Mouse (Mus musculus): Measurements from ENCODE around the gene Gramd1b. TPM values are rescaled to one million over a fixed set of nuclear protein-coding genes. Genes with fewer than 3 reads are reported as not detected.

Gene Gramd1b
- polyA plus RNA-seq, 1 experiment from 2014 or later = 7.3 TPM

- Histone ChIP-seq H3K4me3 (ENCODE audit: low read depth, low read length) (no peak overlapping the region), H3K4me2 (replicated peaks; ENCODE audit: low read depth, low read length) (no peak overlapping the region), H3K36me3 (ENCODE audit: control insufficient read depth, insufficient read depth, low read length) (peaks cover 3% of the 10 kb centered on the region; the same call in 1 of the 2 replicates), H3K9me3 (ENCODE audit: control insufficient read depth, low read depth, low read length) (no peaks in the 10 kb centered on the region), H3K4me1 (ENCODE audit: control insufficient read depth, insufficient read depth, low read length) (no peaks in the 10 kb centered on the region), H3K27me3 (ENCODE audit: control insufficient read depth, insufficient read depth, low read length) (no peaks in the 10 kb centered on the region), H3K9ac (replicated peaks; ENCODE audit: low read depth, low read length) (no peak overlapping the region), H3K27ac (ENCODE audit: low read length) (no peak overlapping the region)
- 0 out of 2 replicates have a peak, but pooled peaks have one; percentile 33 for ATAC-seq (ENCODE audit: insufficient number of reproducible peaks, insufficient read depth, low FRiP score, low read depth)
- 96% methylated on average over 8 of the region's 8 CpGs for WGBS
These were observed 237.9 kb downstream of the Gramd1b start for GRCm38 (mm10) chr9:40293286-40293685.

GRCm38 (mm10) chr9:40292475-40292874, 238.7 kb downstream of the Gramd1b start:
- no peaks in the 10 kb centered on the region for H3K4me1 ChIP-seq (ENCODE audit: control insufficient read depth, insufficient read depth, low read length)
- no peaks in the 10 kb centered on the region for H3K27me3 ChIP-seq (ENCODE audit: control insufficient read depth, insufficient read depth, low read length)
- no peak overlapping the region for H3K27ac ChIP-seq (ENCODE audit: low read length)
- H3K9ac ChIP-seq (replicated peaks; ENCODE audit: low read depth, low read length) = no peak overlapping the region
- no peak overlapping the region for H3K4me2 ChIP-seq (replicated peaks; ENCODE audit: low read depth, low read length)
- no peaks in the 10 kb centered on the region for H3K36me3 ChIP-seq (ENCODE audit: control insufficient read depth, insufficient read depth, low read length)
- 74% methylated on average over 4 of the region's 4 CpGs for WGBS
- no peak for ATAC-seq (ENCODE audit: insufficient number of reproducible peaks, insufficient read depth, low FRiP score, low read depth)
- H3K4me3 ChIP-seq (ENCODE audit: low read depth, low read length) = no peak overlapping the region
- H3K9me3 ChIP-seq (ENCODE audit: control insufficient read depth, low read depth, low read length) = no peaks in the 10 kb centered on the region

- ATAC-seq (ENCODE audit: insufficient number of reproducible peaks, insufficient read depth, low FRiP score, low read depth) = no peak
- Histone ChIP-seq H3K4me1 (ENCODE audit: control insufficient read depth, insufficient read depth, low read length) (no peaks in the 10 kb centered on the region), H3K9ac (replicated peaks; ENCODE audit: low read depth, low read length) (no peak overlapping the region), H3K36me3 (ENCODE audit: control insufficient read depth, insufficient read depth, low read length) (no peaks in the 10 kb centered on the region), H3K4me2 (replicated peaks; ENCODE audit: low read depth, low read length) (no peak overlapping the region), H3K4me3 (ENCODE audit: low read depth, low read length) (no peak overlapping the region), H3K9me3 (ENCODE audit: control insufficient read depth, low read depth, low read length) (no peaks in the 10 kb centered on the region), H3K27ac (ENCODE audit: low read length) (no peak overlapping the region), H3K27me3 (ENCODE audit: control insufficient read depth, insufficient read depth, low read length) (no peaks in the 10 kb centered on the region)
- 87% methylated on average over 7 of the region's 7 CpGs for WGBS
These were observed 248.2 kb downstream of the Gramd1b start for GRCm38 (mm10) chr9:40282968-40283367.

- Histone ChIP-seq H3K9me3 (ENCODE audit: control insufficient read depth, low read depth, low read length) (no peaks in the 10 kb centered on the region), H3K36me3 (ENCODE audit: control insufficient read depth, insufficient read depth, low read length) (no peaks in the 10 kb centered on the region), H3K4me1 (ENCODE audit: control insufficient read depth, insufficient read depth, low read length) (no peaks in the 10 kb centered on the region), H3K4me2 (replicated peaks; ENCODE audit: low read depth, low read length) (no peak overlapping the region), H3K9ac (replicated peaks; ENCODE audit: low read depth, low read length) (no peak overlapping the region), H3K27ac (ENCODE audit: low read length) (no peak overlapping the region), H3K27me3 (ENCODE audit: control insufficient read depth, insufficient read depth, low read length) (no peaks in the 10 kb centered on the region), H3K4me3 (ENCODE audit: low read depth, low read length) (no peak overlapping the region)
- 91% methylated on average over 7 of the region's 7 CpGs for WGBS
- ATAC-seq (ENCODE audit: insufficient number of reproducible peaks, insufficient read depth, low FRiP score, low read depth) = no peak
These were observed 251.7 kb downstream of the Gramd1b start for GRCm38 (mm10) chr9:40279438-40279837.

GRCm38 (mm10) chr9:40277671-40278070, 253.5 kb downstream of the Gramd1b start:
- WGBS = 81% methylated on average over 3 of the region's 3 CpGs
- no peak for ATAC-seq (ENCODE audit: insufficient number of reproducible peaks, insufficient read depth, low FRiP score, low read depth)
- Histone ChIP-seq H3K27me3 (ENCODE audit: control insufficient read depth, insufficient read depth, low read length) (no peaks in the 10 kb centered on the region), H3K36me3 (ENCODE audit: control insufficient read depth, insufficient read depth, low read length) (no peaks in the 10 kb centered on the region), H3K27ac (ENCODE audit: low read length) (no peak overlapping the region), H3K9me3 (ENCODE audit: control insufficient read depth, low read depth, low read length) (no peaks in the 10 kb centered on the region), H3K9ac (replicated peaks; ENCODE audit: low read depth, low read length) (no peak overlapping the region), H3K4me3 (ENCODE audit: low read depth, low read length) (no peak overlapping the region), H3K4me1 (ENCODE audit: control insufficient read depth, insufficient read depth, low read length) (no peaks in the 10 kb centered on the region), H3K4me2 (replicated peaks; ENCODE audit: low read depth, low read length) (no peak overlapping the region)

- H3K27me3 ChIP-seq (ENCODE audit: control insufficient read depth, insufficient read depth, low read length) = no peaks in the 10 kb centered on the region
- no peaks in the 10 kb centered on the region for H3K9me3 ChIP-seq (ENCODE audit: control insufficient read depth, low read depth, low read length)
- 87% methylated on average over 5 of the region's 5 CpGs for WGBS
- H3K27ac ChIP-seq (ENCODE audit: low read length) = no peak overlapping the region
- no peak overlapping the region for H3K4me2 ChIP-seq (replicated peaks; ENCODE audit: low read depth, low read length)
- no peak overlapping the region for H3K9ac ChIP-seq (replicated peaks; ENCODE audit: low read depth, low read length)
- ATAC-seq (ENCODE audit: insufficient number of reproducible peaks, insufficient read depth, low FRiP score, low read depth) = no peak
- no peak overlapping the region for H3K4me3 ChIP-seq (ENCODE audit: low read depth, low read length)
- no peaks in the 10 kb centered on the region for H3K4me1 ChIP-seq (ENCODE audit: control insufficient read depth, insufficient read depth, low read length)
- no peaks in the 10 kb centered on the region for H3K36me3 ChIP-seq (ENCODE audit: control insufficient read depth, insufficient read depth, low read length)
These were observed 255.3 kb downstream of the Gramd1b start for GRCm38 (mm10) chr9:40275904-40276303.

GRCm38 (mm10) chr9:40272822-40273221, 258.4 kb downstream of the Gramd1b start:
- Histone ChIP-seq H3K9me3 (ENCODE audit: control insufficient read depth, low read depth, low read length) (no peaks in the 10 kb centered on the region), H3K9ac (replicated peaks; ENCODE audit: low read depth, low read length) (no peak overlapping the region), H3K4me1 (ENCODE audit: control insufficient read depth, insufficient read depth, low read length) (peaks cover 5% of the 10 kb centered on the region; the same call in 1 of the 2 replicates), H3K4me2 (replicated peaks; ENCODE audit: low read depth, low read length) (no peak overlapping the region), H3K27ac (ENCODE audit: low read length) (no peak overlapping the region), H3K27me3 (ENCODE audit: control insufficient read depth, insufficient read depth, low read length) (0 out of 2 replicates have a peak, but pooled peaks cover 10% of the 10 kb centered on the region), H3K4me3 (ENCODE audit: low read depth, low read length) (no peak overlapping the region), H3K36me3 (ENCODE audit: control insufficient read depth, insufficient read depth, low read length) (no peaks in the 10 kb centered on the region)
- WGBS = 90% methylated on average over 7 of the region's 7 CpGs
- no peak for ATAC-seq (ENCODE audit: insufficient number of reproducible peaks, insufficient read depth, low FRiP score, low read depth)

GRCm38 (mm10) chr9:40271075-40271474, 260.1 kb downstream of the Gramd1b start:
- no peak overlapping the region for H3K4me3 ChIP-seq (ENCODE audit: low read depth, low read length)
- H3K27me3 ChIP-seq (ENCODE audit: control insufficient read depth, insufficient read depth, low read length) = 0 out of 2 replicates have a peak, but pooled peaks cover 10% of the 10 kb centered on the region
- WGBS = 60% methylated on average over 3 of the region's 3 CpGs
- H3K27ac ChIP-seq (ENCODE audit: low read length) = no peak overlapping the region
- ATAC-seq (ENCODE audit: insufficient number of reproducible peaks, insufficient read depth, low FRiP score, low read depth) = no peak
- no peaks in the 10 kb centered on the region for H3K36me3 ChIP-seq (ENCODE audit: control insufficient read depth, insufficient read depth, low read length)
- no peak overlapping the region for H3K4me2 ChIP-seq (replicated peaks; ENCODE audit: low read depth, low read length)
- H3K4me1 ChIP-seq (ENCODE audit: control insufficient read depth, insufficient read depth, low read length) = peaks cover 5% of the 10 kb centered on the region; the same call in 1 of the 2 replicates
- H3K9ac ChIP-seq (replicated peaks; ENCODE audit: low read depth, low read length) = no peak overlapping the region
- H3K9me3 ChIP-seq (ENCODE audit: control insufficient read depth, low read depth, low read length) = no peaks in the 10 kb centered on the region

GRCm38 (mm10) chr9:40269880-40270279, 261.3 kb downstream of the Gramd1b start:
- Histone ChIP-seq H3K4me1 (ENCODE audit: control insufficient read depth, insufficient read depth, low read length) (peaks cover 5% of the 10 kb centered on the region; the same call in 1 of the 2 replicates), H3K9me3 (ENCODE audit: control insufficient read depth, low read depth, low read length) (no peaks in the 10 kb centered on the region), H3K27ac (ENCODE audit: low read length) (no peak overlapping the region), H3K27me3 (ENCODE audit: control insufficient read depth, insufficient read depth, low read length) (0 out of 2 replicates have a peak, but pooled peaks cover 10% of the 10 kb centered on the region), H3K36me3 (ENCODE audit: control insufficient read depth, insufficient read depth, low read length) (no peaks in the 10 kb centered on the region), H3K4me3 (ENCODE audit: low read depth, low read length) (no peak overlapping the region), H3K9ac (replicated peaks; ENCODE audit: low read depth, low read length) (no peak overlapping the region), H3K4me2 (replicated peaks; ENCODE audit: low read depth, low read length) (peak overlapping the region; percentile 59; the same call in 1 of the 2 replicates)
- no peak for ATAC-seq (ENCODE audit: insufficient number of reproducible peaks, insufficient read depth, low FRiP score, low read depth)
- WGBS = 22% methylated on average over 8 of the region's 8 CpGs

Measured in stomach, embryonic 14.5 days (tissue).